Mouse (Mus musculus) heart, adult 18-20 months (tissue): ENCODE data around the gene Rlbp1. TPM values are rescaled to one million over a fixed set of nuclear protein-coding genes. Genes with fewer than 3 reads are reported as not detected.

Source experiments
- DNase-seq, 2 experiments: peaks; one replicate each; pipeline ENCODE4 v3.0.0; 2021 to 2022; ENCODE audit warnings: mixed read lengths in 1 of 2
- total RNA-seq, 2 experiments: library from RNA; stranded (reverse); gene quantifications; 2 replicates each; pipeline ENCODE4 v1.2.3; 2021

Gene Rlbp1
- total RNA-seq, 2 experiments from 2014 or later = not detected

GRCm38 (mm10) chr7:79376516-79377275, 10.2 kb downstream of the Rlbp1 start:
- no peak for DNase-seq

GRCm38 (mm10) chr7:79375594-79375993, 11.3 kb downstream of the Rlbp1 start:
- no peak for DNase-seq

DNA sequence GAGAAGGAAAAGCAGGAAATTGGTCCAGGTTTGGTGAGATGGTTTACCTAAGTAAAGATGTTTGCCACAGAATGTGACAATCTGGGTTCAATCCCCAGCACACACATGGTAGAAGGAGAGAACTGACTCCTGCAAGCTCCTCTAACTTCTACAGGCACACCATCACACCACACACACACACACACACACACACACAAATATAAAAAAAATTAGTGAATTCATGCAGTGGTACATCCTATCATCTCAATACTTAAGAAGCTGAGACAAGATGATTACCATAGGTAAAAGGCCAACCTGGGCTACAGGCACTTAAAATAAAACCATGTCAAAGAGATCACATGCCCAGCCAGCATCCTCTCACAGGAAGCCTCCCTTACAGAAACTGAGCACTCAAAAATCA, 12.8 kb downstream of the Rlbp1 start:
- DNase-seq = no peak

DNA sequence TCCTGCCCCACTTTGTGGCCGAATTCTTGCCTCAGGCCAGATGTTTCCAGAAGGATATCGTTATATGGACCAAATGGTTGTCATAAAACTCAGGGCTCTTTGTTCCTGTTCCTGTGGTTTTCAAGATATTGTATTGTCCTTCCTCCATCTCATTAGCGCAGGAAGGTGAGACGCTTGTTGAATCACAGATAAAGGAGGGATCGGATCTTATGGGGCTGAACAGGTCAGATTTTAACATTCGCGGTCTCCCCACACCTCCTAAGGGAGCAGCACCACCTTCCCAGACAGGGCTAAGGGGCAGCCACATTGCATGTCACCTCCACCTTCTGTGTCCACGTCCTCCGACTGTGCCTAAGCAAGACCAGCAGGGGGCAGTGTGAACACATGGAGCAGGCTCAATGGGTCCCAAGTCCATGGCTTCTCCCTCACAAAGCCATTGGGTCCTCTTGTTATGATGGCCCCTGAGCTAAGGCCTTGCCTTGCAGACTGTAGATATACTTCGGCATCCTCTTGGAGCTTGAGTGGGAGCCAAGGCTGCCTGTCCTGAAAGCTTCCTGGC, 15.4 kb downstream of the Rlbp1 start:
- DNase-seq = peak; percentile 61 to 82

- no peak for DNase-seq
These were observed 17.4 kb downstream of the Rlbp1 start for GRCm38 (mm10) chr7:79369416-79369815.

DNA sequence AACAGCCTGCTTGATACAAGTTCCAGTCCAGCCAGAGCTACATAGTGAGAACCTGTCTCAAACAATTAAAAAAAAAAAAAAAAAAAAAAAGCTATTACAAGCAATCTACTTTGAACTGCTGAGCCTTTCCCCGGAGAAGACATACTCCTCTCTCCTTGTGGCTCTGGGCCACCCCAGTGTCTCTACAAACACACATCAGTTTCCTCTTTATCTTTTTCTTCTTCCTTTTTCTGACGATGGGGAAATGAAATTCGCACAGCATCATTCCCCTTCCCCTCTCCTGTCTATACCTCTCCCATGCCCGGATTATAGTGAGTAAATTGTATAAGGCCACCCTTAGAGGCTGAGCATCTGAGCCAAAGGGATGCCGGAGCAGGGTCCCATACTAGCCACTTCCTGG, 18.2 kb downstream of the Rlbp1 start:
- DNase-seq = no peak

GRCm38 (mm10) chr7:79363370-79364043, 23.3 kb downstream of the Rlbp1 start:
- peak; percentile 76 to 77 for DNase-seq

DNA sequence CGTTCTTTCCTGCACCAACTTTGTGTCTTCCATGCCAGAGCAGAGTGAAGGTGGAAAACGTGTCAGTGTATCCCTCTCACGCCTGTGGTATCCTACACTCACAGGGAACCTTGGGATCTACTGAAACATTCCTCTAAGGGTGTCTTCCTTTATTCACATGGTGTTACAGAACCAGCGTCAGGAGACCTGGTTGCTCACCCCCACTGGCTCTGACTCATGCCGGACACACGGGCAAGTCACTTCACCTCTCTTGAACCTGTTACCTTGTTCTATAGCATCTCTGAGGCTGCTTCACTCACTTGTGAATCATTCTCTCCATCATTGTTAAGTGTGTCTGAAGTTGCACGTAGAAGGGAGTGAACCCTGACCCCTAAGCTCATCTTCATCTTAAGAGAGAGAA, 24.0 kb downstream of the Rlbp1 start:
- no peak for DNase-seq

GRCm38 (mm10) chr7:79362208-79362607, 24.6 kb downstream of the Rlbp1 start:
- DNase-seq = no peak

DNA sequence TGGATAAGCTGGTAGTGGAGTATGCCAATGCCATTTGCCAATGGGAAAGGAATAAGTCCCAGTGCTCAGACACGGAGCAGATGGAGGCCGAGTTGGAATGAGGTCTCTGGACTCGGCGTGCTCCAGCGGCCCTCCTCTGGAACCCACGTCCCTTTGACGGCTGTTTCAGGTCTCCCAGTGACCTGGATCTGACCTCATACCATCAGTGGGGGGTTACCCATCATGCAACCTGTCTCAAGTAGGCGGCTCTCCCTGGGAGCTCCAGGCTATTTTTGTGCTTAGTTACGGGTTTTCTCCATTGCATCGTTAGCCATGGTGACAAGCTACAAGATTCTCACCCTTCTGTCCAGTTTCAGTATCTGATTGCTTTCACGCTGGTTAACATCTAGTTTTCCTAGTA, 26.8 kb downstream of the Rlbp1 start:
- no peak for DNase-seq

- DNase-seq = no peak
These were observed 27.7 kb downstream of the Rlbp1 start for GRCm38 (mm10) chr7:79359183-79359435.

GRCm38 (mm10) chr7:79358350-79359182, 28.3 kb downstream of the Rlbp1 start:
- peak; percentile 70 to 81 for DNase-seq

DNA sequence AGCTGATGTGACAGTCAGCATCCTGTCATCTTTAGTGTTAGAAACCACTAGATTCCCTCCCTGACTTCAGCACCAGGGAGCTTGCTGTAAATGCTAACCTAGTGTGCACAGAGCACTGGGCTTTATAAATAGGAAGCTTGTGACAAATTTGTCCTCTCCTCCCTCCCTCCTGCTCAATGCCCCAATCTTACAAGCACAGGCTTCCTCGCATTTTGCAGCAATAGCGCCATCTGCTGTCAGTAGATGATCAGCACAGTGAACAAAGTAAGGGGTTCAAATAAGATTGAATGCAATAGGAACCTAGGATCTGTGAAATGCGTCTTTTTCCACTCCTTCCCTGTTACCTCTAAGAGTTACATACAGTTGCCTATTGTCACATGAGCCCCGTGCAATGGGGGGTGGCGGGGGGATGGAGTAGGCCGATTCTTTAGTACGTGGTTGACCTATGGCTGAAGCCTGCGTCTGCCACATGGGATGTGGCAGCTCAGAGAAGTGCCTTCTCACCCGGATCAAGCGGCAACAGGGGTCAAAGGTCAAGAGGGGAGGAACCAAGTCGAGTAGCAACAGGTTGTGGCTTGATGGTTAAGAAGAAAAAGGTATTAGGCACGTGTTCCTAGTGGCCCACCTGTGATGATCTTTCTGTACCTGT, 37.0 kb downstream of the Rlbp1 start:
- DNase-seq = peak; percentile 77 to 87

GRCm38 (mm10) chr7:79348816-79349215, 38.0 kb downstream of the Rlbp1 start:
- DNase-seq = no peak

DNA sequence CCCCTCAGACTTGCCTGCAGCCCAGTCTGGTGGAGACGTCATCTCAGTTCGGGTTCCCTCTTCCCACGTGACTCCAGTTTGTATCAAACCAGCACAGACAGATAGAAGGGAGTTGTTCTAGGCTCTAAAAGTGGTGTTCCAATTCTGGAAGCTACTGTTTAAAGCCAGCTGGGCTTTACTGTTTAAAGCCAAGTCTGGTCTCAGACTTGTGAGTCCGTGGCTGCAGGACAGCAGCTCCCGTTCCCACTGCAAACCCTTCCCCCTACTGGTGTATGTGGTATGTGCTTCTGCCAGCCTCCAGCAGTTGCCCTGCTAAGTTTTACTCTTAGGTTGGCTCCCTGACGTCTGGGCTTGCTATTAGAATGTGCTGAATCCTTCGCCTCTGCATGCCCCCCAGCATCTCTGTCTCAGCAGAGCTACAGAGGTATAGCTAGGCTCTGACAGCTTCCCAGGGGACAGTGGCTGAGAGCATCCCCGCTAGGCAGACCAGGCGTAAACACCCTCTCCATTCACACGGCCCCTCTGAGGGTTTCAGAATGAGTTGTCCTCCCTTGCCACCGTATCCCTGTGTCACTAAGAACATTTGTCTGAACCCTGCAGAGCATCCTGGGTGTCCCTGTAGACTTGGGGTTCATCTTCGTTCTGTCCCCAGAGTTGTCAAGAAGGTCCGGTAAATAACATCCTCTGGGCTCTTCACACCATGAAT, 39.6 kb downstream of the Rlbp1 start:
- peak in 1 of 2 experiments; percentile 15 for DNase-seq

- no peak for DNase-seq
These were observed 40.2 kb downstream of the Rlbp1 start for GRCm38 (mm10) chr7:79346555-79347075.

GRCm38 (mm10) chr7:79345902-79346301, 40.9 kb downstream of the Rlbp1 start:
- DNase-seq = peak; percentile 19 to 75

DNA sequence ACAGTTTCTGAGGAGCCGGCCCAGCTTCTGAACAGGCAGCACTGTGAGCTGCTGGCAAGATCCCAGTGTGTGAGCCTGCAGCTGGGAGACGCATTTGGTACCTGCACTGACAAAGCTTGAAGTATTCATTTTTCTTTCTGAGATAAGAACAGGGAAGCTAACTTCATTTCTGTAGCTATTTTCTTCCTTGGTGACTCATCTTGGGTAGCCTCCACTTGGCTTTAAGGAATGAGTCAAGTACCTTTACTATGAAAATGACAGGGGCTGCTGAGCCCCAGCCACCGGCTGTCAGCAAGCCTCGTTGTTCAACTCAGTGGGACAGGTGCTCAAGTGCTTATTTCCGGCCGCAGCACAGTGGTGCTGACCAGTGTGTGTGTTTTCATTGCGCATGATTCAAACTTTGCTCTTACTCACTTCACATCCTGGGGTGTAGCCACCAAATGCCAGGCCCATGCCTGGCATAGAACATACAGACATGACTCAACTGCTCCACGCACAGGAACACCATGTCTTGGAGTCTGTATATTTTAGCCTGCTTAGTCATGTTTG, 50.4 kb downstream of the Rlbp1 start:
- no peak for DNase-seq

DNA sequence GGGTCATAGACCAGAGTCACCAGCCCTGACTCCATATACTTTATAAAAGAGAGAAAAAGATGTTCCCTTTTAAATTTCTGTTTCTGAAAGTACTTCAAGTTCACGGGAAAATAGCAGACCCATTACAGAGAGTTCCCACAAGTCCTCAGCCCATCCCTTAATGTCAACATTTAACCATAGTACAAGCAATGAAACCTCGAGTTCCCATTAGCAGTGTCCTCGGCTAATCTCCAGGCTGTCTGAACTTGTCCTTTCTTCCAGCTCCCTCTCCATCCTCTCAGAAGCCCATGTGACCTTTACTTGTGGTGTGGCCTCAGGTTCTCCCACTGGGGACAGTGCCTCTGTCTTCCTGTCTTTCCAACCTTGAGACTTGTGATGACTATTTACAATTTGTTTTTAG, 53.4 kb downstream of the Rlbp1 start:
- no peak for DNase-seq

- no peak for DNase-seq
These were observed 55.7 kb downstream of the Rlbp1 start for GRCm38 (mm10) chr7:79331197-79331596.

- no peak for DNase-seq
These were observed 58.1 kb downstream of the Rlbp1 start for GRCm38 (mm10) chr7:79328769-79329168.
